Mouse (Mus musculus) midbrain, embryonic 14.5 days (tissue): ENCODE data around the gene Xntrpc. TPM values are rescaled to one million over a fixed set of nuclear protein-coding genes. Genes with fewer than 3 reads are reported as not detected.

ENCODE experiments used
- ATAC-seq: fragments of 200-750 bp; cut with Nextera tagmentation; 2 replicates; pipeline ENCODE4 v1.8.0; 2017; ENCODE audit warnings: moderate number of reproducible peaks, moderate library complexity; ENCODE audit not compliant: low FRiP score, low TSS enrichment
- DNase-seq: peaks from one replicate; pipeline ENCODE4 v3.0.0-alpha.2; 2015
- H3K27ac ChIP-seq: fragments of 300-500 bp; sonication (generic); replicated peaks from 2 replicates; pipeline ENCODE4 v1.5.1; 2014; ENCODE audit warnings: mild to moderate bottlenecking, low read depth, low read length, moderate library complexity
- H3K27me3 ChIP-seq: fragments of 300-500 bp; sonication (generic); 2 replicates; pipeline ENCODE4 v1.6.1; 2014; ENCODE audit warnings: low read length, control low read depth, mixed read lengths; ENCODE audit not compliant: control insufficient read depth, insufficient read depth
- H3K36me3 ChIP-seq: fragments of 300-500 bp; sonication (generic); 2 replicates; pipeline ENCODE4 v1.6.1; 2014; ENCODE audit warnings: low read length, control low read depth; ENCODE audit not compliant: control insufficient read depth, insufficient read depth
- H3K4me1 ChIP-seq: fragments of 300-500 bp; sonication (generic); 2 replicates; pipeline ENCODE4 v1.6.1; 2014; ENCODE audit warnings: mild to moderate bottlenecking, antibody characterized with exemption, low read length, control low read depth; ENCODE audit not compliant: control insufficient read depth, insufficient read depth
- H3K4me2 ChIP-seq: fragments of 300-500 bp; sonication (generic); 2 replicates; pipeline ENCODE4 v1.6.1; 2014; ENCODE audit warnings: mild to moderate bottlenecking, low read length, moderate library complexity
- H3K4me3 ChIP-seq: fragments of 300-500 bp; sonication (generic); replicated peaks from 2 replicates; pipeline ENCODE4 v1.5.1; 2014; ENCODE audit warnings: low read depth, low read length
- H3K9ac ChIP-seq: fragments of 300-500 bp; sonication (generic); replicated peaks from 2 replicates; pipeline ENCODE4 v1.6.1; 2014; ENCODE audit warnings: mild to moderate bottlenecking, low read length, moderate library complexity
- H3K9me3 ChIP-seq: fragments of 300-500 bp; sonication (generic); 2 replicates; pipeline ENCODE4 v1.6.1; 2016; ENCODE audit warnings: low read length, control low read depth, mixed read lengths; ENCODE audit not compliant: control insufficient read depth
- WGBS: fragments of 180-500 bp; shearing (Covaris S2); extraction: QIAGEN DNeasy Blood & Tissue Kit; methylation state at CpG from one replicate; pipeline ENCODE4 v1.1.7; 2014; 5-methylcytosine and 5-hydroxymethylcytosine counted together
- polyA plus RNA-seq: library from polyadenylated mRNA; unstranded; fragments of >200 nt; fragmentation: Nextera tagmentation; extraction: Ambion mirVana; gene quantifications from 2 replicates; pipeline ENCODE4 v1.2.1, GENCODE M21; 2014

The Xntrpc gene
- polyA plus RNA-seq, 1 experiment from 2014 or later: 1.3 TPM

- Histone ChIP-seq H3K27ac (no peak overlapping the region), H3K9ac (no peak overlapping the region), H3K36me3 (no peaks in the 10 kb centered on the region), H3K27me3 (no peaks in the 10 kb centered on the region), H3K4me1 (peaks cover 9% of the 10 kb centered on the region), H3K4me2 (peak overlapping the region; percentile 46), H3K4me3 (0 out of 2 replicates have a peak overlapping the region, but pooled peaks have one; percentile 8), H3K9me3 (no peaks in the 10 kb centered on the region)
- WGBS: 5% methylated on average over 30 of the region's 30 CpGs
- ATAC-seq (peak; percentile 72), DNase-seq (peak; percentile 55)
Measured at GRCm38 (mm10) chr7:102099760-102100661, 34.5 kb downstream of the Xntrpc start.

- WGBS: 67% methylated on average over 5 of the region's 5 CpGs
- Histone ChIP-seq H3K27me3 (no peaks in the 10 kb centered on the region), H3K9me3 (no peaks in the 10 kb centered on the region), H3K4me1 (peaks cover 9% of the 10 kb centered on the region), H3K4me3 (no peak overlapping the region), H3K9ac (no peak overlapping the region), H3K27ac (no peak overlapping the region), H3K36me3 (no peaks in the 10 kb centered on the region), H3K4me2 (no peak overlapping the region)
- DNase-seq: no peak
- no peak for ATAC-seq
Measured at GRCm38 (mm10) chr7:102100868-102101267, 35.4 kb downstream of the Xntrpc start.

- H3K9me3 ChIP-seq: no peaks in the 10 kb centered on the region
- no peak within 1 kb of the TSS for H3K4me2 ChIP-seq
- ATAC-seq (no peak), DNase-seq (no peak)
- H3K27ac ChIP-seq: no peak within 1 kb of the TSS
- no peak within 1 kb of the TSS for H3K9ac ChIP-seq
- H3K36me3 ChIP-seq: no peaks in the 10 kb centered on the region
- WGBS: 51% methylated on average over 5 of the region's 5 CpGs
- peaks cover 9% of the 10 kb centered on the region for H3K4me1 ChIP-seq
- H3K27me3 ChIP-seq: no peaks in the 10 kb centered on the region
- no peak within 1 kb of the TSS for H3K4me3 ChIP-seq
Measured at GRCm38 (mm10) chr7:102101487-102101886, 36.0 kb downstream of the Xntrpc start, which contains the start of gene Art1. Gene Art1 (plus strand): TSS chr7:102101743.

GRCm38 (mm10) chr7:102102241-102102640, 36.7 kb downstream of the Xntrpc start:
- H3K9me3 ChIP-seq: no peaks in the 10 kb centered on the region
- H3K9ac ChIP-seq: no peak overlapping the region
- no peak overlapping the region for H3K4me2 ChIP-seq
- H3K4me3 ChIP-seq: no peak overlapping the region
- H3K36me3 ChIP-seq: no peaks in the 10 kb centered on the region
- peak; percentile 6 for DNase-seq
- ATAC-seq: no peak
- no peaks in the 10 kb centered on the region for H3K27me3 ChIP-seq
- no peak overlapping the region for H3K27ac ChIP-seq
- peaks cover 9% of the 10 kb centered on the region for H3K4me1 ChIP-seq
- 33% methylated on average over 8 of the region's 8 CpGs for WGBS

- Histone ChIP-seq H3K4me3 (no peak overlapping the region), H3K36me3 (no peaks in the 10 kb centered on the region), H3K4me1 (peaks cover 9% of the 10 kb centered on the region), H3K4me2 (no peak overlapping the region), H3K27me3 (no peaks in the 10 kb centered on the region), H3K9ac (no peak overlapping the region), H3K27ac (no peak overlapping the region), H3K9me3 (no peaks in the 10 kb centered on the region)
- 43% methylated on average over 6 of the region's 6 CpGs for WGBS
- no peak for ATAC-seq
- no peak for DNase-seq
Measured at GRCm38 (mm10) chr7:102102696-102103095, 37.2 kb downstream of the Xntrpc start.

- ATAC-seq (no peak), DNase-seq (no peak)
- no peaks in the 10 kb centered on the region for H3K9me3 ChIP-seq
- no peak overlapping the region for H3K27ac ChIP-seq
- H3K4me2 ChIP-seq: no peak overlapping the region
- H3K27me3 ChIP-seq: no peaks in the 10 kb centered on the region
- peaks cover 9% of the 10 kb centered on the region for H3K4me1 ChIP-seq
- no peaks in the 10 kb centered on the region for H3K36me3 ChIP-seq
- no peak overlapping the region for H3K4me3 ChIP-seq
- H3K9ac ChIP-seq: no peak overlapping the region
- 98% methylated on average over 2 of the region's 2 CpGs for WGBS
Measured at GRCm38 (mm10) chr7:102103555-102103954, 38.0 kb downstream of the Xntrpc start.

GRCm38 (mm10) chr7:102104126-102104525, 38.6 kb downstream of the Xntrpc start:
- Histone ChIP-seq H3K27ac (no peak overlapping the region), H3K9me3 (no peaks in the 10 kb centered on the region), H3K4me2 (no peak overlapping the region), H3K27me3 (no peaks in the 10 kb centered on the region), H3K9ac (no peak overlapping the region), H3K4me3 (no peak overlapping the region), H3K36me3 (no peaks in the 10 kb centered on the region), H3K4me1 (peaks cover 9% of the 10 kb centered on the region)
- 83% methylated on average over 5 of the region's 5 CpGs for WGBS
- DNase-seq (no peak), ATAC-seq (no peak)

GRCm38 (mm10) chr7:102106700-102107141, 41.2 kb downstream of the Xntrpc start:
- peak; percentile 8 for DNase-seq
- ATAC-seq: no peak; the same call in 1 of the 2 replicates
- Histone ChIP-seq H3K27me3 (no peaks in the 10 kb centered on the region), H3K4me2 (peak overlapping the region; percentile 44), H3K27ac (no peak overlapping the region), H3K4me3 (peak overlapping the region; percentile 12; the same call in 1 of the 2 replicates), H3K36me3 (no peaks in the 10 kb centered on the region), H3K9me3 (no peaks in the 10 kb centered on the region), H3K4me1 (no peaks in the 10 kb centered on the region), H3K9ac (no peak overlapping the region; the same call in 1 of the 2 replicates)
- 32% methylated on average over 23 of the region's 23 CpGs for WGBS

GRCm38 (mm10) chr7:102108206-102108605, 42.7 kb downstream of the Xntrpc start:
- no peak overlapping the region for H3K4me3 ChIP-seq
- no peak overlapping the region for H3K27ac ChIP-seq
- DNase-seq: no peak
- H3K4me1 ChIP-seq: no peaks in the 10 kb centered on the region
- H3K9me3 ChIP-seq: no peaks in the 10 kb centered on the region
- no peak overlapping the region for H3K4me2 ChIP-seq
- no peak overlapping the region for H3K9ac ChIP-seq
- no peaks in the 10 kb centered on the region for H3K36me3 ChIP-seq
- ATAC-seq: no peak
- WGBS: 90% methylated on average over 1 of the region's 1 CpGs
- no peaks in the 10 kb centered on the region for H3K27me3 ChIP-seq
